Mouse (Mus musculus) neural tube, embryonic 11.5 days (tissue): ENCODE results near the gene Masp2. TPM values are rescaled to one million over a fixed set of nuclear protein-coding genes. Genes with fewer than 3 reads are reported as not detected.

Experiments
- ATAC-seq: fragments of 200-750 bp; cut with Nextera tagmentation; 2 replicates; pipeline ENCODE4 v1.8.0; 2017; ENCODE audit warnings: moderate number of reproducible peaks, mild to moderate bottlenecking, moderate TSS enrichment, moderate library complexity; ENCODE audit not compliant: insufficient read depth, low FRiP score, low TSS enrichment
- DNase-seq: peaks from one replicate; pipeline ENCODE4 v3.0.0-alpha.2; 2015; ENCODE audit warnings: low spot score
- H3K27ac ChIP-seq: fragments of 300-500 bp; sonication (generic); 2 replicates; pipeline ENCODE4 v1.5.1; 2014; ENCODE audit warnings: low read depth, mild to moderate bottlenecking, low read length
- H3K27me3 ChIP-seq: fragments of 300-500 bp; sonication (generic); 2 replicates; pipeline ENCODE4 v1.6.1; 2014; ENCODE audit warnings: mild to moderate bottlenecking, low read length, mixed read lengths; ENCODE audit not compliant: control insufficient read depth, insufficient read depth
- H3K36me3 ChIP-seq: fragments of 300-500 bp; sonication (generic); 2 replicates; pipeline ENCODE4 v1.6.1; 2014; ENCODE audit warnings: mild to moderate bottlenecking, low read length, moderate library complexity, mixed read lengths; ENCODE audit not compliant: control insufficient read depth, insufficient read depth
- H3K4me1 ChIP-seq: fragments of 300-500 bp; sonication (generic); 2 replicates; pipeline ENCODE4 v1.6.1; 2014; ENCODE audit warnings: low read length, mixed read lengths; ENCODE audit not compliant: control insufficient read depth, insufficient read depth
- H3K4me2 ChIP-seq: fragments of 300-500 bp; sonication (generic); 2 replicates; pipeline ENCODE4 v1.6.1; 2014; ENCODE audit warnings: low read depth, mild to moderate bottlenecking, moderate library complexity
- H3K4me3 ChIP-seq: fragments of 300-500 bp; sonication (generic); 2 replicates; pipeline ENCODE4 v1.5.1; 2014; ENCODE audit warnings: low read depth, low read length
- H3K9ac ChIP-seq: fragments of 300-500 bp; sonication (generic); 2 replicates; pipeline ENCODE4 v1.6.1; 2014; ENCODE audit warnings: mild to moderate bottlenecking, low read length
- H3K9me3 ChIP-seq: fragments of 300-500 bp; sonication (generic); 2 replicates; pipeline ENCODE4 v1.6.1; 2016; ENCODE audit warnings: low read length; ENCODE audit not compliant: control insufficient read depth
- WGBS: fragments of 180-500 bp; shearing (Covaris S2); extraction: QIAGEN DNeasy Blood & Tissue Kit; methylation state at CpG from one replicate; pipeline ENCODE4 v1.1.7; 2014; 5-methylcytosine and 5-hydroxymethylcytosine counted together
- polyA plus RNA-seq: library from polyadenylated mRNA; unstranded; fragments of >200 nt; fragmentation: Nextera tagmentation; extraction: Ambion mirVana; gene quantifications from 2 replicates; pipeline ENCODE4 v1.2.1, GENCODE M21; 2014

The Masp2 gene
- polyA plus RNA-seq, 1 experiment from 2014 or later = 0.17 TPM

GRCm38 (mm10) chr4:148623609-148624008 lies 21.3 kb downstream of the Masp2 start:
- Histone ChIP-seq H3K4me3 (no peak overlapping the region), H3K36me3 (peaks cover 38% of the 10 kb centered on the region), H3K9me3 (no peaks in the 10 kb centered on the region), H3K27ac (no peak overlapping the region), H3K27me3 (no peaks in the 10 kb centered on the region), H3K4me1 (peaks cover 8% of the 10 kb centered on the region; the same call in 1 of the 2 replicates), H3K9ac (no peak overlapping the region), H3K4me2 (no peak overlapping the region)
- DNase-seq = no peak
- 88% methylated on average over 4 of the region's 4 CpGs for WGBS
- ATAC-seq = no peak

DNA sequence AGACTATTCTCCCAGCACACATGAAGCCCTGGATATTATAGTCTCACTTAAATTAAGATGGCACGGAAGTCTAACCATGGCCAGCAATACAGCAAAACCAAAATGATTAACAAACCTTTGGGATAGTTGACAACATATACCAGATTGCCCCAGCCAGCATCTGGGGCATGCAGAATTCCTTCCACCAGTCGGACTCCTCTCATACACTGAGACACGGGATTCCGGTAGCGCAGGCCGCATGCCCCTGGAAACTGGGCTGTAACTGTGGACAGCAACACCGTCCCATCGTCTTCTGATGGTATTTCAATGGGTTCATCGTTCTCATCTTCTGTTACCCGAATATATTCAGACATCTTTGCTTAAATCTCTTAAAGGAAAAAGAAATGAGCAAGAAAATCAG lies 22.7 kb downstream of the Masp2 start:
- 88% methylated on average over 10 of the region's 10 CpGs for WGBS
- Histone ChIP-seq H3K9ac (no peak overlapping the region), H3K4me1 (peaks cover 8% of the 10 kb centered on the region; the same call in 1 of the 2 replicates), H3K4me2 (peak overlapping the region; percentile 94), H3K4me3 (peak overlapping the region; percentile 84; the same call in 1 of the 2 replicates), H3K27me3 (no peaks in the 10 kb centered on the region), H3K36me3 (peaks cover 28% of the 10 kb centered on the region), H3K9me3 (no peaks in the 10 kb centered on the region), H3K27ac (no peak overlapping the region)
- ATAC-seq (no peak), DNase-seq (no peak)

GRCm38 (mm10) chr4:148625756-148626622 lies 23.6 kb downstream of the Masp2 start:
- Histone ChIP-seq H3K27me3 (no peaks in the 10 kb centered on the region), H3K27ac (peak overlapping the region; percentile 94), H3K4me1 (peaks cover 8% of the 10 kb centered on the region; the same call in 1 of the 2 replicates), H3K4me2 (peak overlapping the region; percentile 94), H3K36me3 (peaks cover 24% of the 10 kb centered on the region), H3K4me3 (peak overlapping the region; percentile 84), H3K9me3 (no peaks in the 10 kb centered on the region), H3K9ac (peak overlapping the region; percentile 100)
- DNase-seq = peak; percentile 31
- ATAC-seq = peak; percentile 54
- 1% methylated on average over 57 of the region's 57 CpGs for WGBS

DNA sequence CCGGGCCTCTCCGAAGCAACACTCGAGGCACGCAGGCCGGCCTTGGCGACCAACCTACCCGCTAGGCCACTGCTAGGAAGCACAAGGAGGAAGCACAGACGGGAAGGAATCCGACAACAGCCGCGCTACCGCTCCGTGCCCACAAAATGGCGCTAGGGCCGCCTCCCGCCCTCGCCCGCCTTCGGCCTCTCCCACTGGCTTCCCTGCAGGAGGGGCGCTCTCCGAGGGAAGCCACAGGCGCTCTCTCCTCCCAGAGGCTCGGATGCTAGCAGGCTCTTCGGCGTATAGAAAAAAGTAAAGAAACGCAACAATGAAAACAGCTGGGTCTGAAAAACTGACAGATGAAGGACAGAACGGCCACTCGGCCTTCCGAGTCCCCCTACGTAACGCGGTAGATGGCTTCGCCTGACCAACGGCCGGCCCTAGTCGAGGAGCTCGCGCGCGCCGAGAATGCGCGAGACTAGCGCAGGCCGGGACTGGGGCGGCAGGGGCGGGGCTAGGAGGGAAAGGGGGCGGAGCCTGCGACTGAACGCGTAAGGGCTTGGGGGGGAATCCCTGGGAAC lies 24.4 kb downstream of the Masp2 start, which contains the start of gene Tardbp:
TSS of gene Tardbp (minus strand) at position 397 of the 563 bp plus-strand sequence.
- ATAC-seq (peak; percentile 96), DNase-seq (peak; percentile 98)
- Histone ChIP-seq H3K9ac (peak within 1 kb of the TSS; percentile 100), H3K9me3 (no peaks in the 10 kb centered on the region), H3K4me1 (peaks cover 8% of the 10 kb centered on the region; the same call in 1 of the 2 replicates), H3K36me3 (peaks cover 24% of the 10 kb centered on the region), H3K27me3 (no peaks in the 10 kb centered on the region), H3K4me3 (peak within 1 kb of the TSS; percentile 84), H3K4me2 (peak within 1 kb of the TSS; percentile 94), H3K27ac (peak within 1 kb of the TSS; percentile 94)
- under 1% methylated on average over 50 of the region's 51 CpGs for WGBS

DNA sequence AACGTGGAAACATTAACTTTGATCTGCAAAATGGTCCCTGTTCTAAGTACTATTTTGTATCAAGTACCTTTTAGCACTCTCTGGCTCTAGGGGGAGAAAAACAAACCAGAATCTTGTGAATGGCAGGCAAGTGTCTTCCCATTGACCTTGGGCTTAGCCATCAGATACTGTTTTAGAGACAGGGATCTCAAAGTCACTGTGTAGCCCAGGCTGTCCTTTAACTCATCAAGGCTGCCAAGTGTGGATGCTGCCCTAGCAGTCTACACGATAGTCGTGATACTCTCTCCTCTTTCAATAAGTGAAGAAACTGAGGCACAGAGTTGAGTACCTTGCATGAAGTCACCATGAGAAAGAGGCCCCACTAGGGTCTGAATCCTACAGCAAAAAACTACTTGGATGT lies 24.9 kb downstream of the Masp2 start:
- H3K4me1 ChIP-seq = peaks cover 8% of the 10 kb centered on the region; the same call in 1 of the 2 replicates
- H3K36me3 ChIP-seq = peaks cover 19% of the 10 kb centered on the region
- no peaks in the 10 kb centered on the region for H3K27me3 ChIP-seq
- 67% methylated on average over 3 of the region's 3 CpGs for WGBS
- peak overlapping the region; percentile 94 for H3K4me2 ChIP-seq
- no peak overlapping the region for H3K27ac ChIP-seq
- peak overlapping the region; percentile 12 for H3K9ac ChIP-seq
- DNase-seq (no peak), ATAC-seq (peak; percentile 22)
- H3K9me3 ChIP-seq = no peaks in the 10 kb centered on the region
- peak overlapping the region; percentile 84 for H3K4me3 ChIP-seq

- DNase-seq = no peak
- H3K9ac ChIP-seq = no peak overlapping the region
- H3K4me1 ChIP-seq = peaks cover 2% of the 10 kb centered on the region; the same call in 1 of the 2 replicates
- H3K9me3 ChIP-seq = no peaks in the 10 kb centered on the region
- no peak for ATAC-seq
- no peaks in the 10 kb centered on the region for H3K36me3 ChIP-seq
- no peak overlapping the region for H3K4me2 ChIP-seq
- H3K4me3 ChIP-seq = no peak overlapping the region
- no peak overlapping the region for H3K27ac ChIP-seq
- H3K27me3 ChIP-seq = no peaks in the 10 kb centered on the region
- 81% methylated on average over 3 of the region's 3 CpGs for WGBS
Measured at GRCm38 (mm10) chr4:148632013-148632692, 29.8 kb downstream of the Masp2 start.

DNA sequence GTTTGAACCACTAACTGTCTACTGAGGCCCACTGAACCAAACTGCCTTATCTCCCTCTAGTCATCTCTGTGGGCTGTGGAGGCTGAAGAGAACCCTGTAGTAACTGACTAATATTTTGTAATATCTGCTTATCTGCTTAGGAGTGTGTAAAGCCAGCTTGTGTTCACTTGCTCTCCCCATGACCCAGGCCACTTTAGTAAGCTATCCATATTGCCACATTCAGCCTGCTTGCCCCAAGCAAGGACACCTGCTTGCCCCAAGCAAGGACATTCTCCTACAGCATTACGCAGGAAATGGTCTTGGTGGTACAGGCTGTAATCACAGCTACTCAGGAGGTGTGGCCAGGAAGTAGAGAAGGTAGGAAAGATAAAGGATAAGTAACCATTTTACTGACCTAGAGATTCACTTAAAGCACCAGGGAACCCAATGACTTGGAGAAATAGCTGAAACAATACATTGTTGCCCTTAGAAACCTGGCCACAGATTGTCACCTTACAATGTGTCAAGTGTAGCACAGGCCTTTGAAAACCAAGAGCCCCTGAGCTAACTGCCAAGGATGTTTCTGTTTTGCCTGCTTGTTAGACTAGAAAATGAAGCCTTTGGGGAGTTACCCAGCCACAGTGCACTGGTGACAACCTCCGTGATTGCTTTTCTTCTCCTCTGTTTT lies 31.2 kb downstream of the Masp2 start:
- Histone ChIP-seq H3K9me3 (no peaks in the 10 kb centered on the region), H3K36me3 (no peaks in the 10 kb centered on the region), H3K27ac (no peak overlapping the region), H3K27me3 (no peaks in the 10 kb centered on the region), H3K4me1 (no peaks in the 10 kb centered on the region), H3K4me2 (no peak overlapping the region), H3K4me3 (no peak overlapping the region), H3K9ac (no peak overlapping the region)
- 69% methylated on average over 2 of the region's 2 CpGs for WGBS
- DNase-seq = no peak
- ATAC-seq = no peak

DNA sequence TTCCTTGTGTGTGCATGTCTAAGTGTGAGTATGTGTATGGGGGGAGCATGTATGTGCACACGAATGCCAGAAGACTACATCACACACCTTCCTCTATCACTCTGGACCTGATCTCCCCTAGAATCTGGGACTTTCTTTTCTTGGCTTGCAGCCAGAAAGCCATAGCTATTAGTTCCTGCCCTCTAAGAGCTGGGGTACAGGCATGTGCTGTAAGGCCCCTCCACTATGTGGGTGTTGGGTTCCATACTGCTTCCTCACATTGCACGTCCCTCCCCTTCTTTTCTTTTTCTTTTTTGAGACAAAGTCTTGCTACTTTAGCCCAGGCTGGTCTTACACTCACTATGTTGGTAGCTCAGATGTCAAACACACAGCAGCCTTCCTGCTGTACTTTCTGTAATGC lies 33.0 kb downstream of the Masp2 start:
- ATAC-seq = no peak

More for the DNA sequence above, 33.0 kb downstream of the Masp2 start:
- no peak overlapping the region for H3K9ac ChIP-seq
- no peak overlapping the region for H3K27ac ChIP-seq
- 75% methylated on average over 2 of the region's 2 CpGs for WGBS
- H3K4me2 ChIP-seq = no peak overlapping the region
- DNase-seq = no peak
- H3K4me3 ChIP-seq = no peak overlapping the region
- no peaks in the 10 kb centered on the region for H3K36me3 ChIP-seq
- no peaks in the 10 kb centered on the region for H3K27me3 ChIP-seq
- no peaks in the 10 kb centered on the region for H3K4me1 ChIP-seq
- H3K9me3 ChIP-seq = no peaks in the 10 kb centered on the region
